Mouse (Mus musculus): ENCODE results near the gene Upf2. TPM values are rescaled to one million over a fixed set of nuclear protein-coding genes. Genes with fewer than 3 reads are reported as not detected.

The Upf2 gene
- 10 to 100 TPM; 33.1 to 38.1 TPM for total RNA-seq (2021)

DNA sequence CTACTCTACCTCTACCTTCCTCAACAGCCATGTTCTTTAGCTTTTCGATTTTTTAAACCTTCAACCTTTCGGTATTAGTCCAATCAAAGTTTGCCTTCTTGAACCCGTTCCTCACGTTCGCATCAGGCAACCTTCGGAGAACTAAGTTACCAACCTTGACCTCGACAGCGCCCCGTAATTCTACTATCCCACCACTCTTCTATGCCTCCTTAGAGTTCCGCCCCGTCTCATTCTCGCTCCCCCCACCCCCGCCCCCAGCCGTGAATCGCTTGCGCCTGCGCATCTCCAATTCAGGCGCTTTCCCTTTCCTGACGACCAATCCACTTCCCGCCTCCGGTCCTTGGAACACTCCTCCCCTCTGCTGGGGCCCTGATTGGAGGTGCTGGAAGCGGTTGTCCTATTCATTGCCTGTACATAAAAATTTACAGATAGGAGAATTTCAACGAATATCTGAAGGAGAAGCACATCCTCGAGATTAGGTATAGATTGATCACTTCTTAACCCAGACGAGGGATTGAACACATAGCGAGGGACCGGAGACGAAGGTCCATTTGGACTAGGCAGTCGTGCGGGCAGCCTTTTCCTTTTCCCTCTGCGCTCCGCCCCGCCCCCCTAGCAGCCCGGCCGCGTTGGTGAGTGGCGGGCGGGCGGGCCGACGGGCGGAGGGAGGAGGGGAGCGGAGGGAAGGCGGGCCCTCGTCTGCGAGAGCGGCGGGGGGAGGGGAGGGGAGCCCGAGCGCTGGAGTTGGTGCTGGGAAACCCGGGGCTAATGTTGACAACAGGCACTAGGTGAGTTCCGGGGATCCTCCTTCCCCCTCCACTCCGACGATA lies at the start of gene Upf2:
TSS of gene Upf2 (plus strand) at position 704 of the 830 bp plus-strand sequence.
- DNase-seq (ENCODE audit: extremely low spot score in 1 of 2, low spot score in 1 of 2), result peak; percentile 88 to 89

DNA sequence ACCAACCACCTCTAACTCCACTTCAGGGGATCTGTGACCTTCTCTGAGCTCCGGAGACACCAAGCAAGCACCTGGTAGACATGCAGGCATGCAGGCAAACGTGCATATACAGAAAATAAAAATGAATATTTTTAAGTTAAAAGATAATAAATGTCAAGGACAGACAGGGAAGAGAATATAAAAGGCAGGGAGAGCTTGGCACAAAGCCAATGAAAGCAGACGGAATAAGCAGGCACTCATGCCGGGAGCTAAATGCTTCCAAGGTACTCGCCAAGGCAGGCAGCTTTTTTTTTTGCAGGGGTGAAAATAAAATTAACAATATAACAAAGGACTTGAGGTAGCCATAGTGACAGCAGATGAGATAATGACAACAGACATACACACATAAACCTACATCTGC lies 45.2 kb upstream of the Upf2 start:
- peak in 1 of 2 experiments; percentile 37 for DNase-seq (ENCODE audit: extremely low spot score in 1 of 2, low spot score in 1 of 2)

DNA sequence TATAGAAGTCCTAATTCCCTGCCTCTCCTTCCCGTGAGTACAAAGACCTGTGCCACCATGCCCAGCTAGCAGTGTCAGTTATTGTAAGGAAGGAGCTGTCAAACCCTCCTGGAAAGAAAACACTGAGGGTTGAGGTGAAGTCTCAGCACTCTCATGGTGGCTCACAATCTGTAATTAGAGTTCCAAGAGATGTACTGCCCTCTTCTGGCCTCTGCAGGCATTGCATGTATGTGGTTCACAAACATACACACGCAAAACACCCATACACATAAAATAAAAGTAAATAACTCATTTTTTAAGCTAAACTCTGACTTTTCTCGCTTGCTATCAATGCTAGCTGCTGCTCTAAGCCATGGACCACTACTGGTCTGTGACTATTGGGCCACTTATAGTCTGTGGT lies 44.6 kb upstream of the Upf2 start:
- peak in 1 of 2 experiments; percentile 40 for DNase-seq (ENCODE audit: extremely low spot score in 1 of 2, low spot score in 1 of 2)

DNA sequence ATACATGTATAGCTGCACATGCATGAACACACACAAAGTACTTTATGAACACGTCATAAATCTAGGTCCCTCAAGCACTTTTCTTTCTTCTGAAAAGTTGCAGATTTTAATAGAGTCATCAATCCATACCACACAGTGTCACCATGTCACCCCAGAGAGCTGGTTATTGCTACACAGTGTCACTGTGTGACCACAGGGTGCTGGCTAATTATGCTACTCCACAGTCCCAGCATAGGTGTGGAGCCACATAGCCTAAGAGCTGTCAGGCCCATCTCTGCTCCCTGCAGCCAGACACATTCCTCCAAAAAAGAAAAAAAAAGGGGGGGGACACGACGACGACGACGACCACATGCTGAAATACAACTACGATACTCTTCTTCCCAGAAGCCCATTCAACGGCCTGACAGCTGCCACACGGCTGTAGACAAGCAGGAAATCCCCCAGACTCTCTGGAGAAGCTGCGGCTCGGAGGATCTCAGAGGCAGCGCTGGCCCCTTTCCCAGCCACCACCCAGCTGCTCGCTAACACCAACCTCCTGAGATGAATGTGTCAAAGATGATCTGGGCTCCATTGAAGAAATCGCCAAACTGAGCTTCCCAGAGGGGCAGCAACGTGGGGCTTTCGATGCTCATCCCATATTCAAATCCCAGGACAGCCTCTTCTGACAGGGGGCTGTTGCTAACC lies 39.8 kb upstream of the Upf2 start:
- DNase-seq (ENCODE audit: extremely low spot score in 1 of 2, low spot score in 1 of 2), result no peak

DNA sequence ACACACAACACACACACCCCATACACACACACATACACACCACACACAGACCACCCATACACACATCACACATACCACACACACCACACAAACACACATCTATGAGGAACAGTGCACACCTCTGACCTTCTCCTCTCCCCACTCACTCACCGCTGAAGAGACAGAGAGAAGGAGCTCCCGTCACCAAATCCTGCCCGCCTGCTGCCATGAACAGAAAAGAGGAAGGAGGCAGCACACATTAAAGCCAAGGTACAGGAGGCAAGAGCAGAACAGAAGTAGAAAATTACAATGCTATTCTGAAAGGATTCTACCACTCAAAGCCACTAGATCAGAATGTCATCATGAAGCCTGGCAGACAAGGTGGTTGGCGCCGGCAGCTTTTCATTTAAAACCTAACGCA lies 28.4 kb upstream of the Upf2 start:
- no peak for DNase-seq (ENCODE audit: extremely low spot score in 1 of 2, low spot score in 1 of 2)

DNA sequence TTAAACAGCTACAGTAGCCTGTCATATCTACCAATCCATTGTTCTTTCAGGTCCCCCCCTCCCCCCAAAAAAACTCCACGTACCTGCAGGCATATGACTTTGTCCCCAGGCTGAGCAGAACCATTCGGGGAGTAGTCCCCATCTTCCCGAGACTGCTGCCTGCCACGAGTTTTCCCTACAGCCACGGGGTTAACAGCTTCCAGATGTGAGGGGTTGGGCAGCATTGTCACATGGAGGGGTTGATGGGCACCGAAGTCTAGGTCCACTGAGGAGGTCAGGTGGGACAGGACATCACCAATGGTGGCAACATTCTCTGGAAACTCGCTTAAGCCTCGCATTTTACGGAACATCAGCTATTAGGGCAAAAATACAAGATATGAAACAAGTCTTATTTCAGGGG lies 27.5 kb upstream of the Upf2 start:
- DNase-seq (ENCODE audit: extremely low spot score in 1 of 2, low spot score in 1 of 2), result no peak

DNA sequence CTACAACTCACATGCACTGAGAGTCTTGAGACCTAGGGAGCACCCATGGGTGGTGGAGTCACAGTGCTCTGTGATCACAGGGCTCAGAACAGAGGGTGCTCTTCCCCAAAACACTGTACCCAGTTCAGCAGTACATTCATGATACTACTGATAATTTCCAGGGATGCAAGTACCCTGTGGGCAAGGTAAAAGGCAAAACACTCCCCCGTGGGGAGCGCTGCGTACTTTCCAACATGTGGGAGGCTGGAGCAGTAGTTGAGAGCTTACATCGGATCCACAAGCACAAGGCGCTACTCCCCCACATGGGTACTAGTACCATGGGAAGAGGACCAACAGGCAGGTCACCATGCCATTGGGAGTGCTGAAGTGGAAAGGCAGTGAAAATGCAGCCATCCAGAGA lies 23.8 kb upstream of the Upf2 start:
- no peak for DNase-seq (ENCODE audit: extremely low spot score in 1 of 2, low spot score in 1 of 2)

DNA sequence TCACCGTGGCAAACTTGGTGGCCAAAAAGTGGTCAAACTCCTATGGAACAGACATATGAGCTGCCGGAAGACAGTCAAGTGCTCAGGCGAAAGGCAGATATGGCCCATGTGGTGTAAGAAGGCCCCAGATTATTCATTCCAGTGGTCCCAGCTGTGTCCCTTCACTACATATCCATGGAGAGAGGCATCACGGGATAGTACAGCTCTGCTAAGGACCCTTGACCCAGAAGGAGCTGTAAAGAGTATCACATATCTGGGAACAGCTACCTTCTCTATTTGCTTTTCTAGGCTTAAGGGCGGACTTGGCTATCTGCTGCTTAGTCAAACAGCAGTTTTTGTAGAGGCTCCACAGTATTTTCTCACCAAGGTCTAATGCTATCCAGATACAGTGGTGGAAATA lies 21.5 kb upstream of the Upf2 start:
- DNase-seq (ENCODE audit: extremely low spot score in 1 of 2, low spot score in 1 of 2), result no peak

DNA sequence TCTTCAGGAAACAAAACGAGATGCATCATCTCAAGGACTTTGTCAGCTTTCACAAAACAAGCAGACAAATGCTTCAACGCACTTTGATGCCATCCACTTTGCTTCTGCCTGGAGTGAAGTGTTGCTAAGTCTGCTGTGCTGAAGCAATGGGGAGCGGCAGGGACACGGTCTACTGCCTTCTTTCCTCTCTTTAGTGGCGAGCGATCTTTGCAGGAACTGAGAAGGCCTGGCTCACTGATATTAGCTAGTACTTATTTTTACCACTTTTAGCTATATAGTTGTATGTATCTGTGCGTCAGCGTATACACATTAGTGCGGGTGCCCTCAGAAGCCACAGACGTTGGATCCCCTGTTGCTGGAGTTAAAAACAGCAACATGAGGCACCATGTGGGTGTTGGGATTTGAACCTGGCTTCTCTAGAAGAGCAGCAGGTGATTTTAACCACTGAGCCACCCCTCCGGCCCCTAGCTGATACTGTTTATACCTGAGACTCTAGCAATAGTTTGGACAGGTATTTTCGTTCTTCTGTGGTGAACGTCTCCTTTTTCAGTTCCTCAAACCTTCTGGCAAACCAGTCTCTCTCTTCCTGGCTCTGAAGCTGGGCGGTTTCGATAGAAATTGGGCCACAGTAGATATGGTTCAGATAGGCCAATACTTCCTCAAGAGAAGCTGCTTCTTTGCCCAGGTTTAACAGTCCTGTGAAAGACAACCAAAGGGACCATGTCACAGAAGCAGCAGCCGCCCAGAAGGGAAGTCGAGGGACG lies 20.8 kb upstream of the Upf2 start:
- DNase-seq (ENCODE audit: extremely low spot score in 1 of 2, low spot score in 1 of 2), result no peak

DNA sequence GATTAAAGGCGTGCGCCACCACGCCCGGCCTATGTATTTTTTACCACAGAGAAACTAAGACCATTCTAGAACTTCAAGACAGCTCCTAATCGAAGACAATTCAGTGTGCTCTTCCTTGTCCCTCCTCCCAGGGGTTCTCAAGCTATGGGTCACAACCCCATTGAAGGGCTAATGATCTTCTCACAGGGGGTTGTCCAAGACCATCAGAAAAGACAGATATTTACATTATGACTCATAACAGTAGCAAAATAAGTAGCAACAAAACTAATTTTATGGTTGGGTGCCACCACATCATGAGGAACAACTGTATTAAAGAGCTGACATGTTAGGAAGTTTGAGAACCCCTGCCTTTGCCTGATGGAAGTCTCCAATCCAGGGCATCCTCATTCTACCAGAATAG lies 19.3 kb upstream of the Upf2 start:
- DNase-seq (ENCODE audit: extremely low spot score in 1 of 2, low spot score in 1 of 2), result no peak

DNA sequence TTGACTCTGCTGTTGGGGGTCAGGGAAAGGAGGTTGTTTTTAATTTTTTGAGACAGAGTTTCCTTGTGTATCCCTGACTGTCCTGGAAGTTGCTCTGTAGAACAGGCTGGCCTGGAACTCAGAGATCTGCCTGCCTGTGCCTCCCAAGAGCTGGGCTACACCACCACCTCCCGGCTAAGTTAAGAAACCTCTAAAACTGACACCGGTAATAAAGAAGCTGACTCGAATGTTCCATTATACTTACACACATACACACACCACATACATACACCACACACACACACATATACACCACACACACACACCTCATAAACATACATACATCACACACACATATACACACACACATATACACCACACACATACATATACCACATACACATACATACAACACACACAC lies 16.3 kb upstream of the Upf2 start:
- no peak for DNase-seq (ENCODE audit: extremely low spot score in 1 of 2, low spot score in 1 of 2)

DNA sequence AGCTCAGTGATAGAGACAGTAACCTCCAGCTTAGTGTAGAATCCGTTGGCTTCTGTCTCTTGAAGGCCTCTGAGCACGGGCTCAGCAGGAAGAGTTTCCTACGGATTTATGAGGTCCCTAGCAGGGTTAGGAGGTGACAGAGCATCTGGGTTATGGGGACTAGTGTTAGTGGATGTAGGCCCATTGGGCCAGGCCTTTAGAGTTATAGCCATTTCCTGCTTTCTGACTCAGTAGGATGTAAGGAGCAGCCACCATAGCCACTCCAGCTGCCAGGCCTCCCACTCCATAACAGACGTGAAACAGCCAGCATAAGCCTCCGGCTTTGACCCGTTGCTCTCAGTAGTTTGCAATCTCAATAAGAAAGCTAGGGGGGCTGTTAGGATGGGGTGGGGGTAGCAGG lies 15.2 kb upstream of the Upf2 start:
- DNase-seq (ENCODE audit: extremely low spot score in 1 of 2, low spot score in 1 of 2), result no peak

DNA sequence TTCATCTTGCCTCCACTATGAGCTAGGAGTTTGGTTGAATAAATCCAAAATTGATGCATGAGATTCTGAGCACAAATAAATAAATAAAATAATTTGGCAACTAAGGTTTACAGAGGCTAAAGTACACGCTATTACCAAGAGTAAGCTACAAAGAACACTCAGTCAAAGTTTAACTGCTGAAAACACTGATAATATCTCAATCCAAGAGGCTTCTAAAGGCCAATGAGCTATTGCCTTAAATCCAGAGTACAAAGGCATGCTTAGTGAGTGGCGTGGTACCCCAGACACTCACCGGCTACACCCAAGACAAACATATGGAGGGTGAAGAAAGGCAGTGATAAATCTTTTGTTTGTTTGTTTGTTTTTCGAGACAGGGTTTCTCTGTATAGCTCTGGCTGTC lies 14.7 kb upstream of the Upf2 start:
- DNase-seq (ENCODE audit: extremely low spot score in 1 of 2, low spot score in 1 of 2), result no peak

DNA sequence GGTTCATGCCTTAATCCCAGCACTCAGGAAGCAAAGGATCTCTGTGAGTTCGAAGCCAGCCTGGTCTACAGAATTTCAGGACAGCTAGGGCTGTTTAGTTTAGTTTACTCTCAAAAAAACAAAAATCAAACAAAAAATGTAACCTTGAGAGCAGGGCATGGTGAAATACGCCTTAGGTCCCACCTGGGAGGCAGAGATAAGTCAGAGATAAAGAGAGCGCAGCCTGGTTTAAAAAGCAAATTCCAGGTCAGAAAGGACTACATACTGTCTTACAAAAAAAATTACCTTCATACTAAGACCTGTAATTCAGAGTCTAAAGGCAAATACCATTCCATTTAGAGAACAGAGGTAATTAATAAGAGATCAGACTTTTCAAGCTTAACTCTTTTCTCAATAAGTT lies 11.9 kb upstream of the Upf2 start:
- DNase-seq (ENCODE audit: extremely low spot score in 1 of 2, low spot score in 1 of 2), result no peak

DNA sequence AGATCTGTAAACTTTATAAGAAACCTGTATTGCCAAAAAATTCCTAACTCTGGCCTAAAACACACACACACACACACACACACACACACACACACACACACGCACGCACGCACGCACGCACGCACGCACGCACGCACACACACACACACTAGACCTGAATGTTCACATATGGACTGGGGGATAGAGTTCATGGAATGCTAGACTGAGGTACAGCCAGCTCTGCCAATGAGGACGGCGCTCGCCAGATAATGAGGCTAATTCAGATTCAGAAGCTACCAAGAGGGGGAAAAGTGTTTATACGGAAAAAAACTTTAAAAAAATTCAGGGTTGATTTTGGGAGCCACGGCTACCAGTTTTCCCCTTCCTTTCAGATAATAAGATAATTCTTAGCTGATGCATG lies 11.4 kb upstream of the Upf2 start:
- DNase-seq (ENCODE audit: extremely low spot score in 1 of 2, low spot score in 1 of 2), result no peak

DNA sequence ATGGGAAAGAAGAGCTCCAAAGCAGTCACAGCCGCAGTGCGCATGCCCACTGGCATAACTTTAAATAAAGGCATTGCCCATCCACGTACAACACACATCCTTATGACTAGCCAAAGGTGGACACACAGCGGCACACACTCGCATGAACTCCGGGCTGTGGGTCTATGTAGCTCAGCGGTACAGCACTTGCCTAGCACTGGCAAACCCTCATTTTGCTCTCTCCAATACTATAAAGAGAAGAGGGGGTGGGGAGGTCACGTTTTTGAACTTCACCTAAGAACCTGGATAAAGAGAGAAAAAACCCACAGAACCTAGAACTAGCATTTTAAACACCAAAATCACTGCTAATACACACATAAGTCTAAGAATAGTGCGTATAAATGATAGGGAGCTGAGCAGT lies 10.3 kb upstream of the Upf2 start:
- no peak for DNase-seq (ENCODE audit: extremely low spot score in 1 of 2, low spot score in 1 of 2)

DNA sequence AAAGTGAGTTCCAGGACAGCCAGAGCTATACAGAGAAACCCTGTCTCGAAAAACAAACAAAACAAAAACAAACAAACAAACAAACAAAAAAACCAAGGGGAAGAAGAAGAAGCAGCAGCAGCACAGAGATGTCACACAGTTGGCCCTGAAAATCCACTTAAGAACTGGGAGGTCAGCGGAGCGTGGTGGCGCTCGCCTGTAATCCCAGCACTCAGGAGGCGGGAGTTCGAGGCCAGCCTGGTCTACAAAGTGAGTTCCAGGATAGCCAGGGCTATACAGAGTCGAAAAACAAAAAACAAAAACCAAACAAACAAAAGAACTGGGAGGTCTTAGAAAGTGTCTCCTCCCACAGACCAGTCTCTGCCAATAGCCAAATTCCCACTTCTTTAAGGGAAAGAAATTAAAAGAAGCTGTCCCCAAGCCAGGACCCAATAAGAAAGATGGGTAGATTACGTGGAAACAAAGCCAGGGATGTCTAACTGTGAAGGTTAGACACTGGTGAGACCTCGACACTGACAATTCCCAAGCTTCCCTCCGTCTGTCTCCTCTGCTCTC lies 9.3 kb upstream of the Upf2 start:
- no peak for DNase-seq (ENCODE audit: extremely low spot score in 1 of 2, low spot score in 1 of 2)

DNA sequence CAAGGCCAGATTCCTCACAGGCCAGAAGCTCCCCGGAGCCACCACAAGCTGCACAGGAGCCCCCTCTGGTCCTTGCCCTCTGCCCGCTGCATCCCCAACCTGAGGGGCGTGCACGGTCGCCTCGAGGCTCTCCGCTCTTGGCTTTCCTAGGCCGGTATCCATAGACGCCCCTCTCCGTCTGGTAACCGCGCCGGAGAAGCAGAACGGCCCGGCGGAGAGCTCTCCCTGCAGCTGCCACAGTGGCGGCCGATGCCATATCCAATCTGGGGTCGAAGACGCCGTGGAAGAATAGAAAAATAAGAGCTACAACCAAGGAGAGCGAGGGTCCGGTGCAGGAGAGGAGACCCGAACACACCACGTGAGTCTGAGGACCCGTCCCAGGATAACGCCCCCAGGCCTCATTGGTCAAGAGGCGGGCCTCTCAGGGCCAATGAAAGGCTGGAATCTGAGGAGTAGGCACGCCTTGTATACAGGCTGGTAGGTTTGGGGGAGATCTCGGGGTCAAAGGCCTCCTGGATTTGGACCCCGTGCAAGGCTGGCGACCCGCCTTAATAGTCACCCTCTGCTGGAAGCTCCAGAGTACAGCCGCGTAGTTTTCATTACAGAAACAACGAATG lies 8.7 kb upstream of the Upf2 start, which contains the start of gene Dhtkd1:
TSS of gene Dhtkd1 (minus strand) at position 377 of the 617 bp plus-strand sequence.
- DNase-seq (ENCODE audit: extremely low spot score in 1 of 2, low spot score in 1 of 2), result peak; percentile 49 to 61

DNA sequence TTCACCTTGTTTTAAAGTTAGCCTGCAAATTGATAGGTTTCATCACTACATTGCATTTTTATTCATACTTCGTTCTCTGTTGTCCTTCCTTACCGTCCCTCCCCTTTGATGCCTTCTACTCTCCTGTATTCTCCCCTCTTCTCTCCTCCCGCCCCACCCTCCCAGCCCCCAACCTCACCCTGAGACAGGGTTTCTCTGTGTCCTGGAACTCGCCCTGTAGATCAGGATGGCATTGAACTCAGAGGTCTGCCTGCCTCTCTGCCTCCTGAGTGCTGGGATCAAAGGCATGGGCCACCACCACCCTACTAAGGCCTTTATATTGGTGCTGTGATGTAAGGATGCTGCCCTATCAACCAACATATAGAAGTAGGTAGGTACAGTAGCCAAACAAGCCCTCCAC lies 8.2 kb upstream of the Upf2 start:
- no peak for DNase-seq (ENCODE audit: extremely low spot score in 1 of 2, low spot score in 1 of 2)

DNA sequence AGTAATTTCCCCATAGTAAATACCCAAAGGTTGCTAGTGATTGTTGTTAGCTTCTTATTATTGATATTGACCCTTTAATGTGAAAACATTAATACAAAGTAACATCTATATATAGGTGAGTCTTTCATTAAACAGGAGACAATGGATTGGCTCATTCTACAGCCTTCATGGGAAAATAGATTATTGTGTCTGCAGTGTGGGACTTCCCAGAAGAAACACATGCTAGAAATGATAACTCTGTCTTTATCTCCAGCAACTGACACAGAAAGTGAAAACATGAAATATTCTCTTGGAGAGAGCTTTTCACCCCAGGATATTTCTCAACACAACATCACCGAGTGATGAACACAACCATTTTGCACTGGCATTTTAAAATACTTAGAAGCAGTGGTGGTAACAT lies 5.6 kb upstream of the Upf2 start:
- DNase-seq (ENCODE audit: extremely low spot score in 1 of 2, low spot score in 1 of 2), result no peak

DNA sequence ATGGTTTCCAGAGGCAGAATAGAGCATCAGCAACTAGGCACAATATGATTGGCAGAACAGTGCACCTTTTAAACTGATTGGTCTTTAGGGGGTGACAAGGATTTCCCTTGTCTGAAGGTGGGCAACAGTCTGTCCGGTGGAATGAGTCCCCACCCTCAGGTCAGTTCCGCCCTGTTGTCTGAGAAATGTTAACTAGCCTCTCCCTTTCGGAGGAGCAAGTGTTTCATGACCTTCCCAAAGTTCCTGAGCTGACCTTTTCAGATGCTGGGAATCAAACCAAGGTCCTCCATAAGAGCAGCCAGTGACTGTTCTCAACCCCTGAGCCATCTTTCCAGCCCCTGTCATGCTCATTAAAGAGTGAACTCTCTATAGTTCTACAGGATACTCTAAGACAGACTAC lies 4.4 kb upstream of the Upf2 start:
- DNase-seq (ENCODE audit: extremely low spot score in 1 of 2, low spot score in 1 of 2), result no peak

Measured in layer of hippocampus, postnatal 25 days (tissue).